Mouse (Mus musculus) large intestine, adult 2 months (tissue): ENCODE results near the gene Tmem252. TPM values are rescaled to one million over a fixed set of nuclear protein-coding genes. Genes with fewer than 3 reads are reported as not detected.
A peak's percentile ranks its signal among the peaks of the same experiment; 100 is the strongest.
"Not testable (repeated sequence)": the region's sequence is repeated elsewhere in the genome, so short reads cannot be mapped to it uniquely, and the experiment has no call there.

Experiments used
- DNase-seq: peaks from one replicate; pipeline ENCODE4 v3.0.0-alpha.2; 2012; ENCODE audit warnings: low read depth, low spot score
- WGBS: fragments of 180-500 bp; shearing (Covaris S2); methylation state at CpG from one replicate; pipeline ENCODE4 v1.1.7; 2018; 5-methylcytosine and 5-hydroxymethylcytosine counted together
- polyA plus RNA-seq: library from polyadenylated mRNA; depleted of rRNA; stranded (reverse); fragments of >200 nt; gene quantifications from 2 replicates; pipeline ENCODE4 v1.2.3, GENCODE M21; 2012

Tmem252 gene
- polyA plus RNA-seq, 1 experiment = 10.9 TPM

DNA sequence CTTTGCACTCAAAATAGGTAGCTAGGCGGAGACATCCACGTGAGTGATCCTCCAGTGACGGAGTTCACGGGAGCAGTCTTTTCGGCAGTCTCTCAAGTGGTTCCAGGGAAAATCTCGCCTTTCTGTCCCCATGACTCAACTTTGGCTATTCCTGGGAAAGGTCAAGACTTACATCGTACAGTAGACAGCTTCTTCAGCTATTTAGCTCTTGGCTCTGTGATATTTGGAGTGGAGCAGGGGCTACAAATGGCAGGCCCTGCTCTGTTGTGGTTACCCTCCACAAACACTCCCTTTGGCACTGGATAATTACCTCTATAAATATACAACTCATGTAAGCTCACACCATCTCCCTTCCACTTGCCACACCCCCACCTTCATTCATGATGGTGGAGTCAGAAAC lies 2.6 kb downstream of the Tmem252 start:
- WGBS = 56% methylated on average over 7 of the region's 7 CpGs

DNA sequence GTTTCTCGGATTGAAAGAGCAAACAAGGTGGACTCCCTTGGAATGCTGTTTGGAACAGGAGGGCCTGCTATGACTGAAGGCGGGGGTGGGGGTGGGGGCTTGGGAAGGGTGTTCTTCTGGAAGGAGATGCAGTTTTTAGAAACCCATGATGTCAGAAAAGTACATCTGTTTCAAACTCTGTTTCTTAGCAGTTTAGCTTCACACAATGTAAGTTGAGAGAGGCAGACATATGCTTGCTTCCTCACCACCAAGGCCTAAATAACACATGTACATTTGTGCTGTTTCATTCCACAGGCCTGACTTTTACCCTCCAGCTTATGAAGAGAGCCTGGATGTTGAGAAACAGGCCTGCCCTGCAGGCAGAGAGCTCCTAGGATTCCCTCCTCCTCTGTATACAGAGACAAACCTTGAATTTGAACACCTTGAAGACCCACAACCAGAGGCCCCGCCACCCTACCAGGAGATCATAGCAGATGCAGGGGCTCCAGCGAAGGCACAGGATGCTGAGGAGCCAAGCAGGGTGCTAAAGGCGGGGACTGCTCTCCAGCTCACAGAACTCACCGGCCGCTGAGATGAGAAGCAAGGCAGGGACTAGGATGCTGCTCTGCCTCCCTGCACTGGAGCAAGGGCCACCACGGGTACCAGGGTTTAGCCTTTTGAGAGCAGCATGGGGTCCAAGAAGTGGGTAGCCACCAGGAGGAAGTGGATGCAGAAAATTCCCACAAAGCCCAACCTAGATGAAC lies 3.6 kb downstream of the Tmem252 start:
- WGBS = 82% methylated on average over 8 of the region's 8 CpGs
- no peak for DNase-seq

More for the DNA sequence above, 2.6 kb downstream of the Tmem252 start:
- DNase-seq = no peak

DNA sequence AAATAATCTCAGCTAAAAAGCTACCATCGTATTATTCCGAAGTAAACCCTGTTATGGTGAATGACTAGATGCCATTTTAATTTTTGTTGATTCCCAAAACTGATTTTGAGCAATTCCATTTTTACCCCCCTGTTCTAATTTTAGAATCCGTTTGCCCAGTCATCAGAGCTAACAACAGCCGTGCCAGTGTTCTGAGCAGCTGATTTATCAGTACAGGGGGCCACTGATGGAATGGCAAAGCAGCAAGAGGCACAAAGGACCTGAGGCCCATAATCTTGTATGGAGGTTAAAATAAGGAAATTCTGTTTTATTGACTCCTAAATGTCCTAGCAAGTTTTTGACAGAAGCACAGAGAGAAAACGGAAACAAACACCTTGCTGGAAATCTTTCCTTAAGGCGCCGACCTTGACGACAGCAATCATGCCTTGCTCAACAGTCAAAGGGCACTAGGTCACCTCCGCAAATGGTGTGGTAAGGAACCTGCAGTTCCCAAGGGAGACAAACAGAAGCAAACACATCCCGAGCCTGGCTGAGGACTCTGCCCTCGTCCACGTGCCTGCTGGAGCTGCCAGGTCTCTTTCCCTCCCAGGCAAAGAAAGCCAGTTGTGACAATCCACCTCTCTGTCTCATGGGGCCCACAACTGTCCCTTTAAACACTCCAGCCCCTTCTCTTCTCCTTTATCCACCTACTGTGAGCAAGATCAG lies 9.4 kb downstream of the Tmem252 start:
- DNase-seq = peak; percentile 68

DNA sequence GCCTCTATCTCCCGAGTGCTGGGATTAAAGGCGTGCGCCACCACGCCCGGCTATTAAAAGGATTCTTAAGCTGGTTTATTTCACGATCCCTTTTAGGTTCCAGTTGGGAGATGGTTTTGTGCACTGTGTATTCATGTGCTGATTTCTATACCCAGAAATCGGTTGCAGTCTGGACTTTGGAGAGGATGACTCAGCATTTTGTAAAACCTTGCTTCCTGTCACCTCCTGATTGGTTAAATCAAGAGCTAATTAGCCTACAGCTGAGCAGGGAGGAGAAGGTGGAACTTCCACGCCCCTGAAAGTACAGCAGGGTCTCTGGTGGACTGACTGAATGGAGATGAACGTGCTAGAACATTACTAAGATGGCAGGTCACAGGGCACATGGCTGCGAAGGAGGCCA lies 12.6 kb downstream of the Tmem252 start:
- no peak for DNase-seq
- 86% methylated on average over 10 of the region's 10 CpGs for WGBS

More for the DNA sequence above, 9.4 kb downstream of the Tmem252 start:
- WGBS = 32% methylated on average over 12 of the region's 12 CpGs

DNA sequence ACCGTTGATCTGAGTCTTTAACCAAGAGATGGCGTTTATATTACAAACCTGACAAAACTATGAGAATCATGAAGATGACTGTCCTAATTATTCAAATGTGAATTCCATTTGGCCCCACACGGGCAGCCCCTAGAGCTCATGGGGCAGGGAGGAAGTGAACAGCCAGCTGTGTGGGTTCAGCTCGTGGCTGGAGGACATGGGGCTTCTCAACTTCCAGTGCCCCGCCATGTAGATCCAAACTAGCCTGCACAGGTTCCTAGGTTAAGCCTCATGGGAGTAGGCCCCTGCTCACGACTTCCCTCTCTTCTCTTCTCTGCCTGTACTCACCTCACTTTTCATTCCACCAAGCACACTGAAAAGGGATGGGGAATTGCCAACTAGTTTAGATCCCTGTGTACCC lies 14.5 kb downstream of the Tmem252 start:
- DNase-seq = no peak
- WGBS = 86% methylated on average over 6 of the region's 6 CpGs

DNA sequence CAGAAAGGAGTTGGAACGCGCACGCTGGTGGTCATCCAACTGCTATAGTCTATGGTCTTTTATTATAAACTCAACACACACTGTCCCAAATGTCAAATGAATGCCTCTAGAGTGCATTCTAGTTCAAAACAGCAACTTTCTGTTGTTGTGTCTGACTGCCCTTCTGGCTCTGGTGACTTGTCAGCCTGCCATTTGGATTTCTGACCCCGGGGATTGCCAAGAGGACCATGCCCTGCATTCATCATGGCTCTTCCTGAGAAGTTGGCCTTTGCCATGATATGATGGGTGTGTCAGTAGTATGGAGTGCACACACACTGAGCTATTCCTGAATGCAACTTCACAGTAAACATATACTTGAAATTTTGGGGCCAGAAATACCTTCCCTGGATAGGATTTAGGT lies 15.7 kb downstream of the Tmem252 start:
- no peak for DNase-seq
- WGBS = 90% methylated on average over 4 of the region's 4 CpGs

DNA sequence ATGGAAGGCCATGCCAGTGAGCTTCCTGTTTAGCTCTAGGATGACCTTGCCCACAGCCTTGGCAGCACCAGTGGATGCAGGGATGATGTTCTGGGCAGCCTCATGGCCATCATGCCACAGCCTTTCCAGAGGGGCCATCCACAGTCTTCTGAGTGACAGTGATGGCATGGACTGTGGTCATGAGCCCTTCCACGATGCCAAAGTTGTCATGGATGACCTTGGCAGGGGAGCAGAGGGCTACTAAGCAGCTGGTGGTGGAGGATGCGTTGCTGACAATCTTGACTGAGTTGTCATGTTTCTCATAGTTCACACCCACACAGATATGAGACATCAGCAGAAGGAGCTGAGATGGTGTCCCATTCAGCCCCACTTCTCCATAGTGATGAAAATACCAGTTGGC lies 18.9 kb downstream of the Tmem252 start:
- DNase-seq = no peak
- 83% methylated on average over 2 of the region's 2 CpGs for WGBS

DNA sequence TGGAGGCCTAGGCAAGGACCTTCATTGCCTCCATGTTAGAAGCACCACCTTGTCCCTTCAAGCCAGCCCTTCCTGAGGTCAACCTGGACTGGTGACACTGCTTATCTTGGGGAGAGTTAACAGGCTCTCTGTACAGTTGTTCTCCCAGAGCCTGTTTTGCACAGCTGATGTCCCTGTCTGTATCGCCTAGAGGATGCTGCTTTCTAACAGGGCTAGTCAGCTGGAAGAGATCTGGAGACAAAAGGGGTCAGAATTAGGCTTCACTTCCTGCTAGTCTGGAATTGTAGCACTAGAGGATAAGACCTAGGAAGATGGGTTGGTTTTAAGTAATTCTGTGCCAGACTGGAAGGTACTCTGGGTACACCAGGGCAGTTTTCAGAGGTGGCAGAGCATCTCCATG lies 24.1 kb downstream of the Tmem252 start:
- 95% methylated on average over 1 of the region's 1 CpGs for WGBS
- no peak for DNase-seq

DNA sequence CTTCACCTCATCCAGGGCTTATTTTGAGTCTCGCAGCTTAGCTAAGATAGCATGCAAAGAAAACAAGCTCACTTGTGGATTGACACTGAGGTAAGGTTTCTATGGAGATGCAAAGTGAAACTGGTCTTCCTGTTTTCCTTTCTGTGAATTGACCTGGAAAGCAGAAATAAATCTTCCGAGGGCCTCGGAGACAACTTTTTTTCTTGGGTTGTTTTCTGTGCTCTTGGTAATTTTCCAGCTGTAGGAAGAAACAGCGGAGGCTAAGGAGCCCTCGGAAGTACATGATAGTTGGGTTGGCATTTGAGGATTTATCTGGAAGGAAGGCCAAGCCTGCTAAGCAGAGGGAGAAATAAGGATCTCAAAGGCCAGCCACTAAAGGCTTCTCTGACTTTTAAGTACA lies 24.8 kb downstream of the Tmem252 start:
- WGBS = 56% methylated on average over 5 of the region's 5 CpGs
- DNase-seq = no peak

DNA sequence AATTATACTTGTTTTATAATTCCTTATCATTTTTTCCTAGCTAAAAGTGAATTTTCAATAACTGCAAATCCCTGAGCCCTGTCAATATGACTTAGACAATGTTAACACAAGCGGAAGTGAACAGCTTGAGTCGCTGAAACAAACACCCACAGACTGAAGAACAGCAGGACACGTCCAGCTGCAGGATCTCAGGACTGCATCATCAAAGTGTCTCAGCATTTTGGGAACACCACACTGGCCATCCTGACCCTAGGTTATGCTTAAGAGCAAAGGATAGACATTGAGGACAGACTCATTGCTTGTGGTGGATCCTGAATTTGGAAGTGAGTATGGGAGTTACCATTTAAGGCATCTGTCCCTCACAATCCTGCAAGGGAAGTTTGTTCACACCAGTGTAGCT lies 25.4 kb downstream of the Tmem252 start:
- WGBS = 76% methylated on average over 3 of the region's 3 CpGs
- DNase-seq = no peak

DNA sequence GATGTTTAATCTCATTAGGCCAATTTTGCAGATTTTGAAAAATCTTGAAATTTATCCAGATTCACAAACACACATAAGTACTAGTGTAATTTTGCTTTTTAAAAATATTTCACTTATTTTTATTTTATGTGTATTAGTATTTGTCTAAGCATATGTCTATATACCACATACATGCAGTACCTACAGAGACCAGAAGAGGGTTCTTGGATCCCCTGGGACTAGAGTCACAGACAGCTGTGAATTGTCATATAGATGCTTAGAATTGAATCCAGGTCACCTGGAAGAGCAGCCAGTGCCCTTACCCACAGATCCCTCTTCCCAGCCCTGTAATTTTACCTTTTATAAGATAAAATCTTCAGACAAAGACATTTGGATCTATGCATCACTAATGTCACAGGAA lies 26.1 kb downstream of the Tmem252 start:
- DNase-seq = no peak

DNA sequence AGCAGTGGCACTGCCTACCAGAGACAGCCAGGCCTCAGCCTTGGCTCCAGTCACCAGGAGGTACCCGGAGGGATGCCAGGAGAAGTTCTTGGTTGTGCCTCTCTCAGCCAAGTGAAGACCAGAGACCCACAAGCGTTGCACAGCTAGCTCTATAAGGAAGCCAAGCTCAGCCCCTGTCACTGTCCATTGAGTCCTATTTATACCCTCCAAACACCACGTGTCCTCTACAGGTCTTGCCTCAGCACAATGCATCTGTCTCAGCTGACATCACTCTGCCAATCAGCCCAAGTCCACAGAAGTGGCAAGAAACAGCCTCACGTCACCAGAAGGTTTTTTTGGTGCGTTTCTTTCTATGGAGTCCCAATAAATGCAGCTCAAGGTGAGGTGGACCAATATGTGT lies 26.9 kb downstream of the Tmem252 start:
- WGBS = 86% methylated on average over 5 of the region's 5 CpGs
- no peak for DNase-seq

DNA sequence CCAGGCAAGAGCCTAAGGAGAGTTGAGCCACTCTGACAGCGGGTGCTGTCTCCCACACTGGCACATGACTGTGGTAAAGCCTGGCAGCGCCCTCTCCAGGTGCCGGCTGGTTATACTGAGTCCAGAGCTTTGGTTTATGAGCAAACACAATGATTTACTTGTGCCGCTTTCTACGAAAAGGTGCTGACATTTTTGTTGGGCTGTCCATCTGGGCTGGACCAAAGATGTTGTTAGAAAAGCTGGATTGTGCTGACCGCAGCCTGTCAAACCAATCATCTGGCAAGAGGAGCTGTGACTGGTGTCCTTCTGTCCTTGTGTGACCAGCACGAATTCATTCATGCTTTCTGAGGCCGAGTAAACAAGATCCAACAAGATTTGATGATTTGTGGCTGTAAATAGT lies 27.9 kb downstream of the Tmem252 start:
- no peak for DNase-seq

DNA sequence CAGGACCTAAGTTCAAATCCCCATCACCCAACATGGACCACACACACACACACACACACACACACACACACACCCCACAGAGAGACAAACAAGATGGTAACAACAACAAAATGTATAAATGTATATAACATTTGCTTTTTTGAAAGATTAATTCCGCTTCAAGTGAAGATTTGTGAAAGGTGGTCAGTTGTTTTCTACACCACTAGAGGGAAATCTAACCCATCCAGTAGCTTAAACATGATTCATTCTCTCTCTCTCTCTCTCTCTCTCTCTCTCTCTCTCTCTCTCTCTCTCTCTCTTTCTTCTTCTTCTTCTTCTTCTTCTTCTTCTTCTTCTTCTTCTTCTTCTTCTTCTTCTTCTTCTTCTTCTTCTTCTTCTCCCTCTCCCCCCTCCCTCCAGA lies 29.4 kb downstream of the Tmem252 start:
- 78% methylated on average over 1 of the region's 1 CpGs for WGBS

More for the DNA sequence above, 27.9 kb downstream of the Tmem252 start:
- 69% methylated on average over 8 of the region's 8 CpGs for WGBS

DNA sequence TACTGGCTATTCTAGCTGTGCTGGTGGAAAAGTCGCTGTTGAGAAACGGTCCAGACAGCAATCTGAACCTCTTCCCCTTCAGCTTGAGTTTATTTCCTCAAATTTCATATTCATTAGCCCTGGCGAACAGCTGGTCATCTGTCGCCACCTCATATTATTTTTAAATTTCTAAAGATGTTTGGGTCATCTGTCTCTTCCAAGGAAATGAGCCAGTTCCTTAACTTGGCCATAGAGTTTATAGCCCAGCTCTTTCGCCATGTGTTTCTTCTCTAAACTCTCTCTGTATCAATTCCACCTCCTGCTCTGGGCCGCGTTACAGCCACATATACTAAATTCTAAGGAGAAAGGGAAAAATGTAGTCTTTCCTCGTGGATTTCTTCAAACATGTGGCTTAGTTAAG lies 29.9 kb downstream of the Tmem252 start:
- WGBS = 72% methylated on average over 8 of the region's 8 CpGs
- no peak for DNase-seq

More for the DNA sequence above, 29.4 kb downstream of the Tmem252 start:
- DNase-seq = not testable (repeated sequence)

DNA sequence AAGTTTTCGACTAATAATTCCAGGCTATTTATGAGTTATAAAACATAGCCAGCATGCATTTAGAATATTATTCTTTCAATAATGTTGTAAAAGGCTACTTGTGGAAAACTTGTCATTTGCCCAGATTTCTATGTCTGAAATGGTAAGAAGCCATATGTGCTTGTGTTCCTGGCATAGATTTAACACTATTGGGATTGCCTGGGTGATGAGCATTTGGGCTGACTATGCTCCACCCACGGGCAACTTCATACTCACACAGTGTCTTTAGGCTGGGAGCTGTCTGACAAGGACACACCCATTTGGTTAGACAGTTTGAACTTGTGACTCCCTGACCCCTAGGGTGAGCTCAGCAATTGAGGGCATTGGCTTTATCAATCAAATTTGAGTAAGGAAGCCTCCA lies 30.5 kb downstream of the Tmem252 start:
- WGBS = 68% methylated on average over 2 of the region's 2 CpGs
- no peak for DNase-seq

DNA sequence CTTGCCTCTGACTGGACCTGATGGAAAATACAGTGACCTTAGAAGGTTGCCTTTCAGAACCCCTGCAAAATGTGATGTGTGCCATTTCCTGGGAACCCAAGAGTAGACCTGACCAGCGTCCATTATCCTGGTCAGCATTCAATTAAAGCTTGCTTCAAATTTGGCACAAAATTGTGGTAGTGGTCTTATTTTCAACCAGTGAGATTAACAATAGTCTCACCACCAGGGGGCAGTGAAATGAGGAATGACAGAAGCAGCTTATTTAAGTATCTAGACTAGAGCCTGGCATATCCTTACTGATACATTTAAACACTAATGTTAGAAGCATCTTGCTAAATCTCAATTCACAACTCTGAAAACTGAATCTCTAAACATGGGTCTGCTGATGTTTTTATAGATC lies 31.6 kb downstream of the Tmem252 start:
- 94% methylated on average over 1 of the region's 1 CpGs for WGBS

DNA sequence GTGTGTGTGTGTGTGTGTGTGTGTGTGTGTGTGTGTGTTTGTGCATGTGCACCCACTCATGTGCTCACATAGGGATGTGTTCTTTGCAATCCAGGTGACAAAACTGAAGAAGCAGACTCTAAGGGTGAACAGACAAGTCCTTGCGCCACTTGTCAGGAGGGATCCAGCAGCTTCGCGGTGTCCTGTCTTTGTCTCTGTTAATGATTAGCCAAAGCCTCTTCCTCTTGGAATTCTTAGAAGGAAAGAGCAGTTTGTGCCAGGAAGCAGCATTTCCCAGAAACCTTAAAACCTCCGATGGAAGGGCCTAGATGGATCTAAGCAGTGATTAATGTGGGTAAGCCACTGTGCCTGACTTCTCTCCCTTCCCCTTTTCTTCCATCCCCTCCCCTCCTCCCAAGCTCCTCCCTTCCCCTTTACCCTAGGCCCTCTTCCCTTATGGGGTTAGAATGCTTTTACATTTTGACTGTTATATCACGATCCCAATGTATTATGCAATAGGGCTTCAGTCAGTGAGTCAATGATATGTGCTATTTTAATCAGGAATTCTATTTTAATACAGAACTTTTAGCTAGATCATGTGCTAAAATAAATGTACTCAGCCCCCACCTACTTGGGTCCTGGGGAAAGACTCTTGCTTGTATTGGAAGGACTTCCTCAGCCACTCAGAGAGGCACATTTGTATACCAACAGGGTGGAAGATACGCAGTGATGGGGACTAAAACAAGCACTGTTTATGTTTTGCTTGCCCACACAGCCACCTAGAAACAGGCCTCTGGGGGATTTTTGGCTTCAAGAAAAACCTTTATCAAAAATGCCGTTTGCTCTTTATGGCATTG lies 33.5 kb downstream of the Tmem252 start:
- 30% methylated on average over 7 of the region's 7 CpGs for WGBS
- no peak for DNase-seq

More for the DNA sequence above, 31.6 kb downstream of the Tmem252 start:
- DNase-seq = no peak

DNA sequence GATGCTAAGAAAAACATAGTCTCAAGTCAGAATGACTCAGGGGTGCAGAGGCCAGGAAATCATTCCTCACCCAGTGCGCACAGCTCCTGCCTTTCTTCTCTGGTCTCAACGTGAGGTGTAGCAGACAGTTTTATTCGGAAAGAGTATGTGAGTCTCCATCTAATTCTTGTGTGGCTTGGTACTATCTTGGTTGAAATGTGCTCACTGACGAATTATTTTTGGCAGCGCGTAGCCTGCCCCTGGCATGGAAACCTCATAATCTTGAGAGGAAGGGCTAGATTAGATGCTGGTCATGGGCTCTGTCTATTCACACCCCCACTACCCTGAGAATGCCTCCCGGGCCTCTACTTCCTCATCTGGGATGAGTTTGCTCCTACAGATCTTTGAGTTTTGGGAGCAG lies 34.2 kb downstream of the Tmem252 start:
- no peak for DNase-seq
- WGBS = 79% methylated on average over 7 of the region's 7 CpGs

DNA sequence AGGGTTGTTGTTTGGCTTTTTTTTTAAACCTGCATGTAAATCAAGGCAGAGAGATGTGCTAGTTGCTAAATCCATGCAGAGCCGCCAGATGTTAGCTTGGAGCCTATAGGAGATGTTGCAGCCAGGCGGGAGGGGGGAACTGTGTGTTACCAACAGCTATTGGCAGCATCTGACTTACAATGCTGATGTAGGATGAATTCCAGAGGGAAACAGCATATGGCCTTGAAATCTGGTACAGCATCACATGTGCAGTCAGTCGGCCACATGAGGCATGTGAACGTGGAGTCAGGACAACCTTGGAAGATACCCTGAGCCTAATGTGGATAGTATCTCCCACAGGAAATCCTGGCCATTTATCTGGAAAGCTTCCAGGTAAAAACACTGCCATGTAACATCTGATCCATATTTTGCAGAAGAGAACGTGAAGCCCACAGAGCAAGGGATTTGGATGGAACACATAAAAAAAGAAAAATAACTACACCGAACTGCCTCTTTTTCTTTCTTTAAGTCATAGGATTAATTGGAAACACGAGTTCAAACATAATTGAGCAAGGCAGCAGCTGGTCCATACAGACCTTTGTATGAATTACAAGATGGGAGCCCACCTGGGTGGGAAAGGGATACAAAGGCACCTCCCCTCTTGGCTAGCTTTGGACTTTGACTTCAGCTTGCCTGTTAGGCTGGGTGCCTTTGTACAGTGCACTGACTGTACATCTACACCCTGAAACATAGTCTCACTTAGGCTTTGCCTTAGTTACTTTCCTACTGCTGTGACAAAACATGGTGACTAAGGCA lies 42.7 kb downstream of the Tmem252 start:
- WGBS = 88% methylated on average over 7 of the region's 7 CpGs
- DNase-seq = no peak
